Mouse (Mus musculus) hindbrain, embryonic 11.5 days (tissue): ENCODE data around the gene Sqstm1. TPM values are rescaled to one million over a fixed set of nuclear protein-coding genes. Genes with fewer than 3 reads are reported as not detected.
A peak's percentile ranks its signal among the peaks of the same experiment; 100 is the strongest.

Experiments used
- ATAC-seq: fragments of 200-750 bp; cut with Nextera tagmentation; 2 replicates; pipeline ENCODE4 v1.8.0; 2017; ENCODE audit warnings: mild to moderate bottlenecking, moderate TSS enrichment, moderate library complexity; ENCODE audit not compliant: low FRiP score
- DNase-seq: peaks from one replicate; pipeline ENCODE4 v3.0.0-alpha.2; 2015; ENCODE audit warnings: low spot score
- H3K27ac ChIP-seq: fragments of 300-500 bp; sonication (generic); 2 replicates; pipeline ENCODE4 v1.5.1; 2014; ENCODE audit warnings: mild to moderate bottlenecking, low read depth, low read length
- H3K27me3 ChIP-seq: fragments of 300-500 bp; sonication (generic); 2 replicates; pipeline ENCODE4 v1.6.1; 2014; ENCODE audit warnings: mild to moderate bottlenecking, low read length, moderate library complexity, mixed read lengths; ENCODE audit not compliant: control insufficient read depth, insufficient read depth
- H3K36me3 ChIP-seq: fragments of 300-500 bp; sonication (generic); 2 replicates; pipeline ENCODE4 v1.6.1; 2014; ENCODE audit warnings: mild to moderate bottlenecking, low read length, moderate library complexity, mixed read lengths; ENCODE audit not compliant: control insufficient read depth, insufficient read depth
- H3K4me1 ChIP-seq: fragments of 300-500 bp; sonication (generic); replicated peaks from 2 replicates; pipeline ENCODE4 v1.6.1; 2014; ENCODE audit warnings: low read length, mixed read lengths; ENCODE audit not compliant: control insufficient read depth, insufficient read depth
- H3K4me2 ChIP-seq: fragments of 300-500 bp; sonication (generic); replicated peaks from 2 replicates; pipeline ENCODE4 v1.6.1; 2014; ENCODE audit warnings: mild to moderate bottlenecking, low read depth, low read length
- H3K4me3 ChIP-seq: fragments of 300-500 bp; sonication (generic); 2 replicates; pipeline ENCODE4 v1.5.1; 2014; ENCODE audit warnings: low read depth, low read length
- H3K9ac ChIP-seq: fragments of 300-500 bp; sonication (generic); 2 replicates; pipeline ENCODE4 v1.6.1; 2014; ENCODE audit warnings: low read depth, low read length
- H3K9me3 ChIP-seq: fragments of 300-500 bp; sonication (generic); 2 replicates; pipeline ENCODE4 v1.6.1; 2016; ENCODE audit warnings: low read length; ENCODE audit not compliant: control insufficient read depth
- WGBS: fragments of 180-500 bp; shearing (Covaris S2); extraction: QIAGEN DNeasy Blood & Tissue Kit; methylation state at CpG from one replicate; pipeline ENCODE4 v1.1.7; 2014; 5-methylcytosine and 5-hydroxymethylcytosine counted together
- polyA plus RNA-seq: library from polyadenylated mRNA; unstranded; fragments of >200 nt; fragmentation: Nextera tagmentation; extraction: Ambion mirVana; gene quantifications from 2 replicates; pipeline ENCODE4 v1.2.1, GENCODE M21; 2014

Sqstm1 gene
- polyA plus RNA-seq, 1 experiment from 2014 or later: 165 TPM

GRCm38 (mm10) chr11:50245269-50245668 lies 34.6 kb upstream of the Sqstm1 start:
- no peak for ATAC-seq
- no peak overlapping the region for H3K4me2 ChIP-seq
- H3K27ac ChIP-seq: no peak overlapping the region
- no peak for DNase-seq
- H3K9ac ChIP-seq: no peak overlapping the region
- no peaks in the 10 kb centered on the region for H3K4me1 ChIP-seq
- H3K9me3 ChIP-seq: no peaks in the 10 kb centered on the region
- no peaks in the 10 kb centered on the region for H3K36me3 ChIP-seq
- H3K4me3 ChIP-seq: no peak overlapping the region
- 68% methylated on average over 5 of the region's 5 CpGs for whole genome bisulfite sequencing
- H3K27me3 ChIP-seq: no peaks in the 10 kb centered on the region

GRCm38 (mm10) chr11:50243926-50244325 lies 33.3 kb upstream of the Sqstm1 start:
- Histone ChIP-seq H3K4me1 (no peaks in the 10 kb centered on the region), H3K9me3 (no peaks in the 10 kb centered on the region), H3K9ac (no peak overlapping the region), H3K27me3 (no peaks in the 10 kb centered on the region), H3K4me2 (no peak overlapping the region), H3K4me3 (no peak overlapping the region), H3K27ac (no peak overlapping the region), H3K36me3 (no peaks in the 10 kb centered on the region)
- no peak for ATAC-seq
- no peak for DNase-seq
- WGBS: 80% methylated on average over 6 of the region's 6 CpGs

- Histone ChIP-seq H3K4me3 (no peak overlapping the region), H3K4me1 (peaks cover 2% of the 10 kb centered on the region; the same call in 1 of the 2 replicates), H3K4me2 (no peak overlapping the region), H3K9me3 (no peaks in the 10 kb centered on the region), H3K27me3 (peaks cover 18% of the 10 kb centered on the region), H3K9ac (no peak overlapping the region), H3K36me3 (no peaks in the 10 kb centered on the region), H3K27ac (no peak overlapping the region)
- ATAC-seq (no peak), DNase-seq (no peak)
- 88% methylated on average over 7 of the region's 7 CpGs for whole genome bisulfite sequencing
Measured at GRCm38 (mm10) chr11:50240235-50240911, 29.7 kb upstream of the Sqstm1 start.

GRCm38 (mm10) chr11:50238821-50239791 lies 28.5 kb upstream of the Sqstm1 start:
- 91% methylated on average over 9 of the region's 9 CpGs for WGBS
- peaks cover 2% of the 10 kb centered on the region; the same call in 1 of the 2 replicates for H3K4me1 ChIP-seq
- no peak for DNase-seq
- no peaks in the 10 kb centered on the region for H3K9me3 ChIP-seq
- no peak overlapping the region for H3K4me2 ChIP-seq
- H3K36me3 ChIP-seq: no peaks in the 10 kb centered on the region
- H3K27ac ChIP-seq: no peak overlapping the region
- ATAC-seq: no peak
- no peak overlapping the region for H3K4me3 ChIP-seq
- peaks cover 18% of the 10 kb centered on the region for H3K27me3 ChIP-seq
- no peak overlapping the region for H3K9ac ChIP-seq

- Histone ChIP-seq H3K4me2 (peak within 1 kb of the TSS; percentile 87), H3K4me3 (peak within 1 kb of the TSS; percentile 54), H3K9me3 (no peaks in the 10 kb centered on the region), H3K36me3 (no peaks in the 10 kb centered on the region), H3K9ac (no peak within 1 kb of the TSS; the same call in 1 of the 2 replicates), H3K4me1 (peaks cover 2% of the 10 kb centered on the region; the same call in 1 of the 2 replicates), H3K27ac (no peak within 1 kb of the TSS), H3K27me3 (peaks cover 18% of the 10 kb centered on the region)
- ATAC-seq (no peak), DNase-seq (no peak)
- WGBS: 51% methylated on average over 10 of the region's 10 CpGs
Measured at GRCm38 (mm10) chr11:50238324-50238723, 27.7 kb upstream of the Sqstm1 start, which contains the start of gene Ltc4s. Ltc4s (minus strand) TSS chr11:50238616.

GRCm38 (mm10) chr11:50236937-50237835 lies 26.6 kb upstream of the Sqstm1 start:
- Histone ChIP-seq H3K9ac (peak overlapping the region; percentile 48; the same call in 1 of the 2 replicates), H3K4me2 (peak overlapping the region; percentile 87), H3K27me3 (peaks cover 18% of the 10 kb centered on the region), H3K4me3 (peak overlapping the region; percentile 54), H3K9me3 (no peaks in the 10 kb centered on the region), H3K4me1 (peaks cover 2% of the 10 kb centered on the region; the same call in 1 of the 2 replicates), H3K36me3 (peaks cover 4% of the 10 kb centered on the region; the same call in 1 of the 2 replicates), H3K27ac (no peak overlapping the region)
- no peak for DNase-seq
- ATAC-seq: peak; percentile 51; the same call in 1 of the 2 replicates
- WGBS: 2% methylated on average over 66 of the region's 66 CpGs

- Histone ChIP-seq H3K36me3 (peaks cover 4% of the 10 kb centered on the region; the same call in 1 of the 2 replicates), H3K9ac (peak overlapping the region; percentile 48; the same call in 1 of the 2 replicates), H3K4me2 (peak overlapping the region; percentile 87), H3K4me3 (peak overlapping the region; percentile 54), H3K27ac (no peak overlapping the region), H3K27me3 (peaks cover 18% of the 10 kb centered on the region), H3K9me3 (no peaks in the 10 kb centered on the region), H3K4me1 (peaks cover 2% of the 10 kb centered on the region; the same call in 1 of the 2 replicates)
- peak; percentile 87 for DNase-seq
- ATAC-seq: peak; percentile 92
- WGBS: under 1% methylated on average over 25 of the region's 27 CpGs
Measured at GRCm38 (mm10) chr11:50236540-50236936, 25.9 kb upstream of the Sqstm1 start.

GRCm38 (mm10) chr11:50234606-50235005 lies 24.0 kb upstream of the Sqstm1 start:
- Histone ChIP-seq H3K9me3 (no peaks in the 10 kb centered on the region), H3K27ac (no peak overlapping the region), H3K36me3 (peaks cover 4% of the 10 kb centered on the region; the same call in 1 of the 2 replicates), H3K4me3 (no peak overlapping the region), H3K4me2 (no peak overlapping the region), H3K27me3 (peaks cover 21% of the 10 kb centered on the region), H3K9ac (no peak overlapping the region), H3K4me1 (peaks cover 8% of the 10 kb centered on the region)
- no peak for ATAC-seq
- DNase-seq: no peak
- WGBS: 91% methylated on average over 25 of the region's 25 CpGs
